Mouse (Mus musculus) megakaryocyte, embryonic 14.5 days (primary cell): ENCODE data around the gene Cd27. TPM values are rescaled to one million over a fixed set of nuclear protein-coding genes. Genes with fewer than 3 reads are reported as not detected.
A peak's percentile ranks its signal among the peaks of the same experiment; 100 is the strongest.

Source experiments
- H3K27me3 ChIP-seq: replicated peaks from 2 replicates; pipeline ENCODE3; 2012; ENCODE audit warnings: inconsistent platforms
- H3K36me3 ChIP-seq: replicated peaks from 2 replicates; pipeline ENCODE3; 2012; ENCODE audit warnings: low read length, inconsistent platforms, mixed read lengths
- H3K4me1 ChIP-seq: 2 replicates; pipeline ENCODE4 v1.6.1; 2012; ENCODE audit warnings: inconsistent platforms
- H3K4me3 ChIP-seq: replicated peaks from 2 replicates; pipeline ENCODE3; 2012; ENCODE audit warnings: moderate library complexity, mild to moderate bottlenecking, inconsistent platforms
- H3K9me3 ChIP-seq: 2 replicates; pipeline ENCODE4 v1.6.1; 2012; ENCODE audit warnings: inconsistent platforms
- FLI1 ChIP-seq: IDR thresholded peaks from 2 replicates; pipeline ENCODE4 v1.6.1; 2012; ENCODE audit warnings: low read length, inconsistent platforms, mixed read lengths
- GATA1 ChIP-seq: IDR thresholded peaks from 3 replicates; pipeline ENCODE4 v1.6.1; 2012; ENCODE audit warnings: mixed read lengths, low read length, inconsistent platforms, borderline replicate concordance
- polyA plus RNA-seq: library from polyadenylated mRNA; stranded (reverse); fragments of >175 nt; gene quantifications from 2 replicates; pipeline ENCODE4 v1.2.3, GENCODE M21; 2012; ENCODE audit warnings: low replicate concordance; ENCODE audit not compliant: insufficient read depth

The Cd27 gene
- polyA plus RNA-seq, 1 experiment, result 1.3 TPM

DNA sequence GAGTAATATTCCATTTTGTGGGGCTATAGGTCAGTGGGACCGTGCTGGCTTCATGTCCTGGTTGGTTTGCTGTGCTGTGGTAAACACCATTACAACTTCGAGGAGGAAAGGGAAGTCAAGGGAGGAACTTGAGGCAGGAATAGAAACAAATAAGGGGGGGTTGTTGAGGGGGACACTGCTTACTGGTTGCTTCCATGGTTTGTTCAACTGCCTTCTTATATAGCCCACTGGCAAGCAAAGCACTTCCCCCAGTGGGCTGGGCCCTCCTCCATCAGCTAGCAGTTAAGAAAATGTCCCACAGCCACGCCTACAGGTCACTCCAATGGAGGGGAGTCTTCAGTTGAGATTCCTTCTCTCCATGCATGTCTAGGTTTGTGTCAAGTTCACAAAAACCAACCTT lies 15.5 kb upstream of the Cd27 start:
- Histone ChIP-seq H3K36me3 (peaks cover 10% of the 10 kb centered on the region), H3K9me3 (peaks cover 22% of the 10 kb centered on the region), H3K27me3 (no peaks in the 10 kb centered on the region), H3K4me3 (no peak overlapping the region), H3K4me1 (peaks cover 36% of the 10 kb centered on the region)
- no peak for TF ChIP-seq GATA1
- TF ChIP-seq FLI1, result no peak

DNA sequence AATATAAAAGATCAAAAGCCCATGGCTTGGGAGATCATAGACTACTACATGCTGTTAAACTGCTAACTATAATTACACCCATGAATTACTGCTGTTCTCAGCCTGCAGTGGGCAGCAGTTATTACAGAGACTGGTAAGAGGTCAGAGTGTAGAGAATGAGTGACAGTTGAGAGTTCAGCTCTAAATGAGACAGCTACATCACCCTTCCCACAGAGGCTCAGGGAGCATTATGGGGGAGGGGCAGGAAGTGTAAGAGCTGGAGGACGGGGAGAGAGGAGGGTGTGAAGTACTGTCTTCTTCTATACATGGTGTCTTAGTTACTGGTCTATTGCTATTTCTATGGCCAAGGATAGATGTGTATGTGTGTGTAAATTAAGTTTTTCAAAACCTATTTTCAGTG lies 7.7 kb upstream of the Cd27 start:
- Histone ChIP-seq H3K27me3 (no peaks in the 10 kb centered on the region), H3K4me1 (peaks cover 52% of the 10 kb centered on the region)

DNA sequence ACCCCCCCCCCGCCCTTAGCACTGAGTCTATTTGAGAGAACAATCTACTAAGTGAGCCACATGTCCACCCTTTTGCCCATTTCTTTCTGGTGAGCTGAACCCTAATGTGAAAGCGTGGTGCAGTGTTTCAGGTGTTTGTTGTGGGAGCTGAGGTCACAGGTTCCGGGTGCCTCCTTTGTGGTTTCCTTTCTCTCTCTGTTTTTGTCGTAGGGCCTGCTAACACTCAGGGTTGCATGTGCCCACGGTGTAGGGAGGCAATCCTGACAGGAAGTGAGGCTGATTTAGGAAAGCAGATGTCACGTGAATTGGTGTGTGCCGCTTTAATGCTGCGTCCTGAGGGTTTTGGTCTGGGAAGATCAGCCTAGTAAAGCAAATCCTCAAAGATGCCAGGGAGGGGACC lies 4.8 kb upstream of the Cd27 start:
- TF ChIP-seq FLI1 (no peak), GATA1 (no peak)
- Histone ChIP-seq H3K36me3 (peaks cover 62% of the 10 kb centered on the region), H3K9me3 (0 out of 2 replicates have a peak, but pooled peaks cover 3% of the 10 kb centered on the region), H3K4me1 (peaks cover 82% of the 10 kb centered on the region), H3K27me3 (no peaks in the 10 kb centered on the region), H3K4me3 (no peak overlapping the region)

More for the DNA sequence above, 7.7 kb upstream of the Cd27 start:
- peaks cover 33% of the 10 kb centered on the region for H3K36me3 ChIP-seq
- no peak for TF ChIP-seq FLI1
- no peak for TF ChIP-seq GATA1
- H3K4me3 ChIP-seq, result peak overlapping the region; percentile 33
- no peaks in the 10 kb centered on the region for H3K9me3 ChIP-seq

DNA sequence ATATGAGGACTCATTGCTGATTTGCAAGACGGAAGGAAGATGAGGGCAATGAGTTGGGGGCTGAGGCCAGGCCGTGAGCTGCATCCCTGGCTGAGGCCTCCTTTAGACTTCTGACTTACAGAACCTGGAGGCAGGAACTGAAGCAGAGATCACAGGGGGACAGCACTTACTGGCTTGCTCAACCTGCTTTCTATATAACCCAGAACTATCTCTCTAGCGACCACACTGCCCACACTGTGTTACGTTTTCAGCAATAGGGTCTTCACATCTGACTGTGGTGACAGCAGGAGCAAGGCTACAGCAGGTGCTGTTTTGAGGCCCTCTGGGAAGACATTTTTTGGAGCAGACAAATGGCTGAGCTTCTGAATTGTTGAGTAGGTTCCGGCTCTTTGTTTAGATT lies 3.8 kb upstream of the Cd27 start:
- H3K4me1 ChIP-seq, result peaks cover 87% of the 10 kb centered on the region
- H3K27me3 ChIP-seq, result no peaks in the 10 kb centered on the region
- 0 out of 2 replicates have a peak, but pooled peaks cover 3% of the 10 kb centered on the region for H3K9me3 ChIP-seq
- no peak overlapping the region for H3K4me3 ChIP-seq
- peaks cover 72% of the 10 kb centered on the region for H3K36me3 ChIP-seq
- TF ChIP-seq GATA1, result no peak
- TF ChIP-seq FLI1, result no peak

DNA sequence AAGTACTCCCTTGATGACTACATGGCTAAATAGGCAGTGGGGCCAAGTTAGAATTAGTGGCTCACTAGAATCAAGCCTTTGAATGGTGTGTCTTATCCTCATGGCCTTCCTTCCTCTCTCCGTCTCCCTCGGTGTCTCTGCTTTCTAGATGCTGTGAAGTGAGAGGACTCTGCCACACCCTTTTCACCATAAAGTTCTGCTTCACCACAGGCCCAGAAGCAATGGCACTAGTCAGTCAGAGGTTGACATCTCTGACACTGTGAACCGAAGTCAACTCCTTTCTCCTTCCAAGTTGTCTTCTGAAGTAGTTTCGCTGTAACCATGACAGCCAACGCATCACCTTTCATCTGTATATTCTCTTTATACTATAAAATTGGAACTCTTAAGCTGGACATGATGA lies 2.7 kb upstream of the Cd27 start:
- no peaks in the 10 kb centered on the region for H3K27me3 ChIP-seq
- H3K4me3 ChIP-seq, result no peak overlapping the region
- peaks cover 87% of the 10 kb centered on the region for H3K4me1 ChIP-seq
- H3K36me3 ChIP-seq, result peaks cover 73% of the 10 kb centered on the region
- H3K9me3 ChIP-seq, result 0 out of 2 replicates have a peak, but pooled peaks cover 3% of the 10 kb centered on the region
- TF ChIP-seq FLI1 (no peak), GATA1 (no peak)

DNA sequence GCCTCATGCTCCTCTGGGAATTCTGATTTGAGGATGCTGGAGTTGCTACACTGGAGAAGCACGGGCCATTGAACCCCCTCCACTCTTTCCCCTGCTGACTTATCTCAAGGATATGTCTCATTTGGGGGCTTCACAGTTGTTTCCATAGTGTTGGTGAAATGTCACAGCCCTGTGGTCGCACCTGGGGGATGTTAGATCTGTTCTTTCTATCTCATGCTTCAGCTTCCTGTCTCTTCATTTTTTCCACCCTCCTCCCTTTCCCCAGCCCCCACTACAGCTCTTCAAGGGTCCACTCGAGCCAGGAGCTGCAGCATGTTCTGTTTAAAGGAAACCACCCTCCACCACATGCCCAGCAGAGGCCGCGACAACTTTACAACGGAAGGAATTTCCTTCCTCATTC lies 1.6 kb upstream of the Cd27 start:
- peaks cover 87% of the 10 kb centered on the region for H3K4me1 ChIP-seq
- H3K27me3 ChIP-seq, result no peaks in the 10 kb centered on the region
- H3K36me3 ChIP-seq, result peaks cover 81% of the 10 kb centered on the region
- TF ChIP-seq GATA1 (no peak), FLI1 (no peak)
- H3K9me3 ChIP-seq, result 0 out of 2 replicates have a peak, but pooled peaks cover 3% of the 10 kb centered on the region
- H3K4me3 ChIP-seq, result no peak overlapping the region

DNA sequence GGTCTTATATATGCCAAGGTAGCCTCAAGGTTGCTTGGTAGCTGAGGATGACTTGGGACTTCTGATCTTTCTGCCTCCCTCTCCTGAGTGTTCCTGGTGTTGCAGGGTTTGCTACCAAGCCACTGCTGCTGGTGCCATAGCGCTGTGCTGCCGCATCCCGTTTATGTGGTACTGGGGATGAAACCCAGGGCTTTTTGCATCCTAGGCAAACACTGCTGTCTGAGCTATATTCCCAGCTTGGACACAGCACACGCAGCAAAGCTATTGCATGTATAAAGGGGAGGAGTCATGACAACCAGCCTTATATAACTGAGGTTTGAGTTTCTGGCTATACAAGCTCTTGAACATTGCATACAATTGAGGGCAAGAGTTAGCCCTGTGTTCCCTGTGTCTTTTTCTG lies 611 bp upstream of the Cd27 start:
- Histone ChIP-seq H3K4me1 (peaks cover 87% of the 10 kb centered on the region), H3K9me3 (0 out of 2 replicates have a peak, but pooled peaks cover 3% of the 10 kb centered on the region), H3K4me3 (no peak overlapping the region), H3K27me3 (no peaks in the 10 kb centered on the region), H3K36me3 (peaks cover 78% of the 10 kb centered on the region)
- no peak for TF ChIP-seq GATA1
- no peak for TF ChIP-seq FLI1

DNA sequence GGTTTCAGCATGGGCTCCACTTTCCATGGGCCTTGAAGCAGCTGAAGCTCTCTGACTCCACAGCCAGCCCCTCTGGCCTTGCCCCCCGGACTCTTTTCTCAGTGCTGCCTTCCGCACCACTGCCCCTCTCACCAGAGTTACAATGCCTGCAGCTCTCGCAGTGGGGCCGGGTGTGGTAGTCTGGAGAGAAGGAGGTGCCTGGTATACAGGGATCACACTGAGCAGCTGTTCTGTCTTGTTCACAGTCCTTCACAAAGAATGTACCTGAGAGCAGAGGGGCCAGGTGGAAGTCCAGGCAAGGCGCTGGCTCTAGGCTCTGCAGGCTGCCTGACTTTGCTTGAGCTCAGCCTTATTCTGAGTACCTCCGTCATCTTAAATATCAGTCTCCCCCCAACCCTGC lies 469 bp downstream of the Cd27 start:
- no peaks in the 10 kb centered on the region for H3K27me3 ChIP-seq
- peaks cover 84% of the 10 kb centered on the region for H3K4me1 ChIP-seq
- H3K36me3 ChIP-seq, result peaks cover 68% of the 10 kb centered on the region
- TF ChIP-seq FLI1 (no peak), GATA1 (no peak)
- H3K4me3 ChIP-seq, result peak overlapping the region; percentile 17
- H3K9me3 ChIP-seq, result 0 out of 2 replicates have a peak, but pooled peaks cover 3% of the 10 kb centered on the region

DNA sequence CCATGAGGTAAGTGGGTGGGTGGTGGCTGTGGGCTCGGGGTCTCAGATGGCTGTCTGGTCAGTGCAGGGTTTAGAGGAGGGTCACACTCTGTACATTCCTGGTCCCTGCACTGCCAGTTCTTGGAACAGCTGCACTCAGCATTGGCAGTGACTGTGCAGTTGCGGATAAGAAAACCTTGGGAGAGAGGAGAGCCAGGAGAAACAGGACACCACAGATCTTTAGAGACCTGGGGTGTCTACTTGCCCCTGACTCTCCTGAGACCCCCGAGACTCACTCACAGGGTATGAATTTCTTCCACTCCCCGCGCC lies 2.3 kb downstream of the Cd27 start:
- H3K9me3 ChIP-seq, result 0 out of 2 replicates have a peak, but pooled peaks cover 3% of the 10 kb centered on the region
- H3K4me3 ChIP-seq, result peak overlapping the region; percentile 96
- TF ChIP-seq FLI1 (no peak), GATA1 (no peak)
- H3K36me3 ChIP-seq, result peaks cover 50% of the 10 kb centered on the region
- H3K4me1 ChIP-seq, result peaks cover 90% of the 10 kb centered on the region
- no peaks in the 10 kb centered on the region for H3K27me3 ChIP-seq

DNA sequence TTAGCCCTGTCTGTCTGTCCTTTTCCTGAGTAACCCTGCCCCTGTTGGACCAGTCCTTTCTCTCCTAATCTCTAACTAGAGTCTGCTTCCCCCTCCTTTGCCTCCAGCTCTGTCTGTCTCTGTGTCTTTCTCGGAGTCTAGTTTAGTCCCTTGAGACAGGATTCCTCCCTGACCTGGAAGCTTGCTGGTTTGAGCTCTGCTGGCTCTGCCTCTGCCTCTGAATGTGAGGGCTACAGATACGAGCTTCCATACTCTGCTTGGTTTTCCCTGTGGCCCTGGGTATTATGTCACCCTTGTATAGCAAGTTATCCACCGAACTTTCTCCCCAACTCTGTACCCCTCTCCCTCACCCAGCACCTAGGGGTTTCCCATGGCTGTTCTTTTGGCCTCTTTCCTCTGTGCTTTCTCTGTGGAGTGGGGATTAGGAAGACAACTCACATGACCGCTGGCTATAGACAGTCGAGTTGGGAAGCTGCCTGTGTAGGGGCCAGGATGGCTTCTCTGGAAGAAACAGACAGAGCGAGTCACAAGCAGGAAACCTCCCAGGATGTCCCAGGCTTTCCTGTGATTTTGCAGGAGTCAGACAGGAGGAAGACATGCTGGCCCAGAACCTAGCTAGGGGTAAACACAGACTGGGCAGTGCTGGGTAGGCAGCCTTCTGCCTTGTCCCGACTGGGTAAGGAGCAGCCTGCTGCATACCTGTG lies 2.8 kb downstream of the Cd27 start:
- H3K4me1 ChIP-seq, result peaks cover 85% of the 10 kb centered on the region
- peak overlapping the region; percentile 96 for H3K4me3 ChIP-seq
- peaks cover 47% of the 10 kb centered on the region for H3K36me3 ChIP-seq
- no peak for TF ChIP-seq FLI1
- TF ChIP-seq GATA1, result no peak
- H3K9me3 ChIP-seq, result 0 out of 2 replicates have a peak, but pooled peaks cover 3% of the 10 kb centered on the region
- H3K27me3 ChIP-seq, result no peaks in the 10 kb centered on the region
